ENCODE assay signal across 8 mouse cellular contexts in the genomic region with DNA sequence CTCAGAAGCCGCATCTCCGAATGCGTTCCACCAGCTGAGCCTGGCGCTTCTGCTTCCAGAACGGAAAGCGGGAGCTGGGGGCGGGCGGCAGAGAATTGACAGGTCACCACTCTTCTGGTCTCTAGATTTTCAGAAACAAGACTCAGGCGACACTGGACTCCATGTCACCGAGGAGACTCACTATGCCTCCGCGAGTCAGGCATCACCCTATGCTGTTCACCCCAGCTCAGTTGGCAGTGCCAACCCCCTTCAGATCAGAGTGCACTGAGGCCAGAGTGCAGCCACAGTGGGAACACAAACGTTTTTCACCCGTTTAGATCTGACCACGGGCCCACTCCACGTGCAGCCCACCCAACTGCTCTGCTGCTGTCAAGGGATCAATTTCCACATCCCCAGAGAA. TPM values are rescaled to one million over a fixed set of nuclear protein-coding genes. Genes with fewer than 3 reads are reported as not detected.
DNase-seq lines count a peak whose midpoint lies in the region; ATAC-seq lines count a peak whose summit lies in the region.

No protein-coding gene starts in this region.

- H3K36me3 ChIP-seq in kidney, embryonic 15.5 days = no peaks in the 10 kb centered on the region
- H3K36me3 ChIP-seq in liver, embryonic 15.5 days (replicated peaks) = no peaks in the 10 kb centered on the region

- peak overlapping the region; percentile 76 for H3K9ac ChIP-seq in kidney, embryonic 15.5 days
- peak overlapping the region; percentile 30 for H3K9ac ChIP-seq in liver, embryonic 15.5 days

- H3K27me3 ChIP-seq in kidney, embryonic 15.5 days = no peaks in the 10 kb centered on the region
- H3K27me3 ChIP-seq in liver, embryonic 15.5 days = peaks cover 26% of the 10 kb centered on the region

- no peaks in the 10 kb centered on the region for H3K9me3 ChIP-seq in kidney, embryonic 15.5 days (replicated peaks)
- H3K9me3 ChIP-seq in liver, embryonic 15.5 days (replicated peaks) = no peaks in the 10 kb centered on the region

- peaks cover 6% of the 10 kb centered on the region for H3K4me1 ChIP-seq in kidney, embryonic 15.5 days
- H3K4me1 ChIP-seq in brown adipose tissue, adult 24 weeks (ENCODE audit: control insufficient read depth, insufficient read depth, insufficient read length, low read length) = no peaks in the 10 kb centered on the region; the same call in 1 of the 2 replicates
- H3K4me1 ChIP-seq in liver, embryonic 15.5 days (replicated peaks) = 0 out of 2 replicates have a peak, but pooled peaks cover 3% of the 10 kb centered on the region

- WGBS in kidney, embryonic 15.5 days = 1% methylated on average over 16 of the region's 16 CpGs
- 2% methylated on average over 16 of the region's 16 CpGs for WGBS in liver, embryonic 15.5 days (ENCODE audit: insufficient replicate concordance)

- DNase-seq in kidney, postnatal 10 days = no peak
- peak; percentile 3 for DNase-seq in yolk sac, embryonic 10.5 days (ENCODE audit: low spot score)
- DNase-seq in layer of hippocampus, postnatal 36 days = no peak
- DNase-seq in Muller cell, postnatal 12 days (ENCODE audit: inconsistent ontology term) = no peak

- H3K4me2 ChIP-seq in kidney, embryonic 15.5 days = peak overlapping the region; percentile 96
- H3K4me2 ChIP-seq in liver, embryonic 15.5 days = peak overlapping the region; percentile 78

- peak overlapping the region; percentile 78 for H3K4me3 ChIP-seq in kidney, embryonic 15.5 days (replicated peaks)
- H3K4me3 ChIP-seq in brown adipose tissue, adult 24 weeks (ENCODE audit: insufficient read depth, low read depth, low read length) = peak overlapping the region; percentile 93
- H3K4me3 ChIP-seq in liver, embryonic 15.5 days (replicated peaks) = peak overlapping the region; percentile 60

- peak overlapping the region; percentile 71 for H3K27ac ChIP-seq in kidney, embryonic 15.5 days
- H3K27ac ChIP-seq in brown adipose tissue, adult 24 weeks (replicated peaks; ENCODE audit: low read depth, low read length) = peak overlapping the region; percentile 40; the same call in 1 of the 2 replicates
- H3K27ac ChIP-seq in liver, embryonic 15.5 days (replicated peaks) = no peak overlapping the region

- peak; percentile 73 for ATAC-seq in kidney, embryonic 15.5 days (replicated peaks; ENCODE audit: low FRiP score)
- ATAC-seq in granulocyte monocyte progenitor cell, adult 5-6 weeks (replicated peaks; ENCODE audit: poor library complexity, severe bottlenecking) = peak; percentile 40; the same call in 1 of the 2 replicates
- peak; percentile 44 for ATAC-seq in liver, embryonic 15.5 days (ENCODE audit: insufficient read depth)

RNA-seq across cellular contexts. Expression of a gene that starts 0.4 kb away (rescaled TPM):
- polyA plus RNA-seq in kidney, embryonic 15.5 days (2015; fragmentation: Nextera tagmentation; extraction: Ambion mirVana) = 1.5 and 1.6 TPM in 2 replicates
- polyA plus RNA-seq in brown adipose tissue, adult 24 weeks (2012; ENCODE audit: insufficient read depth, insufficient read length, missing spikeins) = 2.2 and 3.2 TPM in 2 replicates
- total RNA-seq in granulocyte monocyte progenitor cell, adult 5-6 weeks (2014; fragmentation: Nextera tagmentation) = not detected in 2 replicates
- total RNA-seq in granulocyte monocyte progenitor cell, adult 5-6 weeks (2017) = 0.34 TPM in 1 of 2 replicates, not detected in the other
- 0.14 TPM in 1 of 2 replicates, not detected in the other for polyA plus RNA-seq in liver, embryonic 15.5 days (2015; fragmentation: Nextera tagmentation; extraction: Ambion mirVana)
- 1 to 10 TPM; 6.5 to 7.4 TPM for total RNA-seq in layer of hippocampus, postnatal 36 days (2021)

RNA-seq across cellular contexts. Expression of a gene that starts 12.5 kb away (rescaled TPM):
- polyA plus RNA-seq in kidney, embryonic 15.5 days (2015; fragmentation: Nextera tagmentation; extraction: Ambion mirVana) = not detected in 2 replicates
- not detected in 2 replicates for polyA plus RNA-seq in brown adipose tissue, adult 24 weeks (2012; ENCODE audit: insufficient read depth, insufficient read length, missing spikeins)
- not detected in 2 replicates for total RNA-seq in granulocyte monocyte progenitor cell, adult 5-6 weeks (2014; fragmentation: Nextera tagmentation)
- not detected in 2 replicates for total RNA-seq in granulocyte monocyte progenitor cell, adult 5-6 weeks (2017)
- not detected in 2 replicates for polyA plus RNA-seq in liver, embryonic 15.5 days (2015; fragmentation: Nextera tagmentation; extraction: Ambion mirVana)
- total RNA-seq in layer of hippocampus, postnatal 36 days (2021) = not detected

RNA-seq across cellular contexts. Expression of a gene that starts 15.1 kb away (rescaled TPM):
- 13.9 and 14.5 TPM in 2 replicates for polyA plus RNA-seq in kidney, embryonic 15.5 days (2015; fragmentation: Nextera tagmentation; extraction: Ambion mirVana)
- 8.5 and 9.8 TPM in 2 replicates for polyA plus RNA-seq in brown adipose tissue, adult 24 weeks (2012; ENCODE audit: insufficient read depth, insufficient read length, missing spikeins)
- total RNA-seq in granulocyte monocyte progenitor cell, adult 5-6 weeks (2014; fragmentation: Nextera tagmentation) = 2.4 and 4.0 TPM in 2 replicates
- 1.3 and 2.0 TPM in 2 replicates for total RNA-seq in granulocyte monocyte progenitor cell, adult 5-6 weeks (2017)
- polyA plus RNA-seq in liver, embryonic 15.5 days (2015; fragmentation: Nextera tagmentation; extraction: Ambion mirVana) = 1.8 and 2.2 TPM in 2 replicates
- 10 to 100 TPM; 17.6 to 19.5 TPM for total RNA-seq in layer of hippocampus, postnatal 36 days (2021)

RNA-seq across cellular contexts. Expression of a gene that starts 22.5 kb away (rescaled TPM):
- polyA plus RNA-seq in kidney, embryonic 15.5 days (2015; fragmentation: Nextera tagmentation; extraction: Ambion mirVana) = not detected in 2 replicates
- polyA plus RNA-seq in brown adipose tissue, adult 24 weeks (2012; ENCODE audit: insufficient read depth, insufficient read length, missing spikeins) = not detected in 2 replicates
- not detected in 2 replicates for total RNA-seq in granulocyte monocyte progenitor cell, adult 5-6 weeks (2014; fragmentation: Nextera tagmentation)
- total RNA-seq in granulocyte monocyte progenitor cell, adult 5-6 weeks (2017) = not detected in 2 replicates
- polyA plus RNA-seq in liver, embryonic 15.5 days (2015; fragmentation: Nextera tagmentation; extraction: Ambion mirVana) = not detected in 2 replicates
- not detected for total RNA-seq in layer of hippocampus, postnatal 36 days (2021)

RNA-seq across cellular contexts. Expression of a gene that starts 35.3 kb away (rescaled TPM):
- polyA plus RNA-seq in kidney, embryonic 15.5 days (2015; fragmentation: Nextera tagmentation; extraction: Ambion mirVana) = not detected in 2 replicates
- not detected in 2 replicates for polyA plus RNA-seq in brown adipose tissue, adult 24 weeks (2012; ENCODE audit: insufficient read depth, insufficient read length, missing spikeins)
- not detected in 2 replicates for total RNA-seq in granulocyte monocyte progenitor cell, adult 5-6 weeks (2014; fragmentation: Nextera tagmentation)
- total RNA-seq in granulocyte monocyte progenitor cell, adult 5-6 weeks (2017) = not detected in 2 replicates
- polyA plus RNA-seq in liver, embryonic 15.5 days (2015; fragmentation: Nextera tagmentation; extraction: Ambion mirVana) = not detected in 2 replicates
- total RNA-seq in layer of hippocampus, postnatal 36 days (2021) = not detected
